Mouse (Mus musculus): ENCODE data around the gene Otud4.

- no peak for TF ChIP-seq POLR2A (IDR thresholded peaks at IDR 0.05; ENCODE audit: low read depth, low read length)
- TF ChIP-seq CTCF (IDR thresholded peaks at IDR 0.05; ENCODE audit: extremely low read depth, insufficient read depth, insufficient read length, insufficient replicate concordance), result no peak
Measured at GRCm38 (mm10) chr8:79622346-79622745, 17.1 kb upstream of the Otud4 start.

Data from spleen, adult 2 months (tissue).